Mouse (Mus musculus) E14TG2a.4 (cell line): ENCODE data around the gene Atp6v0a4.

Experiments
- CTCF ChIP-seq: conservative IDR thresholded peaks from 2 replicates; pipeline ENCODE4 v1.5.1; 2014; ENCODE audit warnings: low read length
- NANOG ChIP-seq: IDR thresholded peaks from 2 replicates; pipeline ENCODE4 v1.6.1; 2014; ENCODE audit warnings: borderline replicate concordance, low read length, mixed read lengths
- POU5F1 ChIP-seq: IDR thresholded peaks from 2 replicates; pipeline ENCODE4 v1.6.1; 2014; ENCODE audit warnings: low read length, borderline replicate concordance

DNA sequence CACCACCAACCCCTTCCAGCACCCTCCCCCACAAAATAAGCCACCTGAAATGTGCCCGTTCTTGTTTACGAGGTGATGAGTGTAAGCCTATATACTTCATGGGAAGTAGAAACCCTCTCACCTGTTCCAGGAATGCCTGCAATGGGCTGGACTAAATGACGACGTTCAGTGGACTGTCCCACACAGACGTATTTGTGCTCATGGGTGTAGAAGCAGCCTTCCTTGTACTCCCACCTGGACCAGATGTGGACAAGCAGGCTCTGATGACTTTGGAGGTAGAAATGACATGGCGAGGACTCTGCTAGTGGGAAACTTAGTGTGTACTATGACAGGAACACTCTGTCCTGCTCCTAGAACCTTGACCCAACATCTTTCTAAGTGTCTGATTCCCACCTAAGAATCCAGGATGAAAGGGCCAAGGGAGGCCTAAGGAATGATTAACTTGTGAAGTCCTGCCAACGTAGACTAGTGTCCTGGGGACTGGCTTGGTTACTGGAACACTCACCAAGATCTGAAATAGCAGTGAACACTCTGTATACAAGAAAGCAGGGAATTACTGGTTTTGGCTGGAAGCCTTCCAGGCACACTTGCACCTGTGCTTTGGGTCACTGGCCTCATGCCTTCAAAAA, at the start of gene Atp6v0a4:
- TF ChIP-seq CTCF (no peak), NANOG (no peak), POU5F1 (no peak)
